Mouse (Mus musculus) stomach, postnatal 0 days (tissue): ENCODE measurements around the gene Gpx4.

Source experiments
- CTCF ChIP-seq: IDR thresholded peaks from 2 replicates; pipeline ENCODE4 v1.5.1; 2016; ENCODE audit warnings: antibody characterized with exemption, low read depth, mild to moderate bottlenecking, moderate library complexity
- EP300 ChIP-seq: optimal IDR thresholded peaks from 2 replicates; pipeline ENCODE3; 2016; ENCODE audit warnings: antibody characterized with exemption

DNA sequence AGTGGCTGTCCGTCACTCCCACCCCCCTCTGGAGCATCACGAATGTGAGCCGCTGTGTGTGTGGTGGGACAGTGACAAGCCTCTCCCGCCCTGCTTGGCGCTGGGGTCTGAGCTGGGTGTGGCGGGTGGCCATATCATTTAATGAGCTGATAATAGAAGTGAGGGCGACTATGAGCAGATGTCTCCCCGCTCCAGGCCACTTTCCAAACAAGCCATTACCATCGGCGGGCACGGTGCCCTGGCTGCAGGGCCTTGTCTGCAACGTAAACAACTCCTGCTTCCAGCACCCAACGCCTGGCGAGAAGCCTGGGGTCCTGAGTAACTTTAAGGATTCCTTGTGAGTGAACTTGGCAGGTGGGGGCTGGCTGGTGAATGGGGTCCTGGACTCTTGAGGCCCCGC, 49.1 kb upstream of the Gpx4 start:
- TF ChIP-seq EP300: no peak
- no peak for TF ChIP-seq CTCF
